Mouse (Mus musculus) megakaryocyte, embryonic 14.5 days (primary cell): ENCODE results near the gene Nup153.

Experiments
- FLI1 ChIP-seq: IDR thresholded peaks from 2 replicates; pipeline ENCODE4 v1.6.1; 2012; ENCODE audit warnings: low read length, inconsistent platforms, mixed read lengths
- GATA1 ChIP-seq: IDR thresholded peaks from 3 replicates; pipeline ENCODE4 v1.6.1; 2012; ENCODE audit warnings: mixed read lengths, low read length, inconsistent platforms, borderline replicate concordance

DNA sequence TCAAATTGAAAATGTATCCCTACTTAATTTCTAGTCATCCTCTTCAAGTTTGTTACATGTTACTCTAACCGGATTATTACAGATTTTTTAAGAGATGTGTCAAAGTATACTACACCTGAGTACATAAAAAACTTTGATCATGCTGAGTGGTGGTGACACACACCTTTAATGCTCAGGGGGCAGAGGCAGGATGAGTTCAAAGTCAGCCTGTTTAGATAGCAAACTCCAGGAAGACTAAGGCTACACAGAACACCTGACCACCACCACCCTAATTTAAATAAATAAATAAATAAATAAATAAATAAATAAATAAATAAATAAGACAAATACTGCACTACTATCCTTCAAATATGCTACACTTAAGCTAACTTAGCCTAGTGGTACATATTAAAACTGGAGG, 31.8 kb downstream of the Nup153 start:
- TF ChIP-seq GATA1 (no peak), FLI1 (no peak)
